Mouse (Mus musculus) CH12.LX (cell line): ENCODE measurements around the gene Ppp1r16b. TPM values are rescaled to one million over a fixed set of nuclear protein-coding genes. Genes with fewer than 3 reads are reported as not detected.

Experiments used
- DNase-seq: peaks from one replicate; pipeline ENCODE4 v3.0.0-alpha.2; 2013; ENCODE audit errors: extremely low read depth
- H3K27ac ChIP-seq: 2 replicates; pipeline ENCODE4 v1.5.1; 2012; ENCODE audit warnings: low read depth, mild to moderate bottlenecking, control low read depth, moderate library complexity; ENCODE audit not compliant: insufficient read depth
- H3K27me3 ChIP-seq: replicated peaks from 2 replicates; pipeline ENCODE3; 2012; ENCODE audit warnings: inconsistent platforms
- H3K36me3 ChIP-seq, 2 experiments: replicated peaks in 1 of 2; 2 replicates each; pipeline versions ENCODE3 to v1.6.1; 2012; ENCODE audit warnings: inconsistent platforms in 1 of 2, low read length in 1 of 2, mild to moderate bottlenecking in 1 of 2, mixed read lengths in 1 of 2, moderate library complexity in 1 of 2; ENCODE audit not compliant: control insufficient read depth in 1 of 2, insufficient read depth in 1 of 2
- H3K4me1 ChIP-seq, 2 experiments: 2 replicates each; pipeline ENCODE4 v1.6.1; 2012; ENCODE audit warnings: inconsistent platforms in 1 of 2, moderate library complexity in 1 of 2; ENCODE audit not compliant: insufficient read depth in 2 of 2, control insufficient read depth in 1 of 2
- H3K4me2 ChIP-seq: 2 replicates; pipeline ENCODE4 v1.6.1; 2012; ENCODE audit warnings: low read depth, mild to moderate bottlenecking, control low read depth; ENCODE audit not compliant: poor library complexity, insufficient read depth, severe bottlenecking
- H3K4me3 ChIP-seq, 3 experiments: fragments of 150-350 bp in 1 of 3; sonication (generic) in 1 of 3; replicated peaks in 1 of 3; 2 replicates each; pipeline versions ENCODE3 to v1.5.1; 2011 to 2012; ENCODE audit warnings: low read depth in 2 of 3, low read length in 2 of 3, mild to moderate bottlenecking in 2 of 3, moderate library complexity in 2 of 3, control low read depth in 1 of 3, improper control_type of control experiment in 1 of 3, inconsistent platforms in 1 of 3, mixed read lengths in 1 of 3; ENCODE audit not compliant: poor library complexity in 1 of 3
- H3K79me2 ChIP-seq: replicated peaks from 2 replicates; pipeline ENCODE4 v1.6.1; 2012; ENCODE audit warnings: mild to moderate bottlenecking, moderate library complexity; ENCODE audit not compliant: control insufficient read depth, poor library complexity, insufficient read depth, severe bottlenecking; ENCODE audit errors: extremely low read depth
- H3K9ac ChIP-seq: 2 replicates; pipeline ENCODE4 v1.6.1; 2012; ENCODE audit warnings: low read depth, mild to moderate bottlenecking, control low read depth, moderate library complexity; ENCODE audit not compliant: insufficient read depth
- H3K9me3 ChIP-seq: replicated peaks from 2 replicates; pipeline ENCODE3; 2012; ENCODE audit warnings: low read length, inconsistent platforms, mixed read lengths
- BHLHE40 ChIP-seq: IDR thresholded peaks from 2 replicates; pipeline ENCODE4 v1.6.1; 2011; ENCODE audit warnings: mild to moderate bottlenecking, low read depth, low read length, improper control_type of control experiment
- CHD1 ChIP-seq: IDR thresholded peaks from 2 replicates; pipeline ENCODE4 v1.6.1; 2012; ENCODE audit warnings: low read depth, low read length, improper control_type of control experiment, inconsistent platforms
- CHD2 ChIP-seq: IDR thresholded peaks from 2 replicates; pipeline ENCODE4 v1.6.1; 2011; ENCODE audit warnings: low read length, improper control_type of control experiment
- CTCF ChIP-seq, 2 experiments: IDR thresholded peaks in 1 of 2; conservative IDR thresholded peaks in 1 of 2; 2 replicates each; pipeline ENCODE4 v1.5.1; 2011 to 2012; ENCODE audit warnings: low read depth in 2 of 2, low read length in 2 of 2, improper control_type of control experiment in 1 of 2, inconsistent platforms in 1 of 2, mild to moderate bottlenecking in 1 of 2, moderate library complexity in 1 of 2
- ELF1 ChIP-seq: IDR thresholded peaks from 2 replicates; pipeline ENCODE4 v1.6.1; 2014; ENCODE audit warnings: low read depth, mild to moderate bottlenecking, inconsistent platforms, low read length, improper control_type of control experiment
- EP300 ChIP-seq: IDR thresholded peaks from 2 replicates; pipeline ENCODE4 v1.6.1; 2011; ENCODE audit warnings: low read length, improper control_type of control experiment
- ETS1 ChIP-seq: conservative IDR thresholded peaks from 2 replicates; pipeline ENCODE4 v1.6.1; 2012; ENCODE audit warnings: low read depth, mild to moderate bottlenecking, inconsistent platforms, low read length, improper control_type of control experiment, moderate library complexity
- GABPA ChIP-seq: IDR thresholded peaks from 2 replicates; pipeline ENCODE4 v1.6.1; 2012; ENCODE audit warnings: low read depth, low read length, improper control_type of control experiment, inconsistent platforms; ENCODE audit not compliant: insufficient replicate concordance
- IRF4 ChIP-seq: IDR thresholded peaks from 2 replicates; pipeline ENCODE4 v1.6.1; 2014; ENCODE audit warnings: low read depth, mild to moderate bottlenecking, inconsistent platforms, low read length, improper control_type of control experiment
- JUN ChIP-seq: IDR thresholded peaks from 2 replicates; pipeline ENCODE4 v1.6.1; 2011; ENCODE audit warnings: low read depth, mild to moderate bottlenecking, low read length, improper control_type of control experiment, moderate library complexity; ENCODE audit not compliant: insufficient read depth
- JUND ChIP-seq: conservative IDR thresholded peaks from 2 replicates; pipeline ENCODE4 v1.6.1; 2011; ENCODE audit warnings: low read depth, low read length, improper control_type of control experiment
- KAT2A ChIP-seq: IDR thresholded peaks from 2 replicates; pipeline ENCODE4 v1.6.1; 2012; ENCODE audit warnings: low read length, improper control_type of control experiment, inconsistent platforms; ENCODE audit not compliant: insufficient replicate concordance
- MAFK ChIP-seq: IDR thresholded peaks from 2 replicates; pipeline ENCODE4 v1.6.1; 2011; ENCODE audit warnings: low read length, improper control_type of control experiment; ENCODE audit not compliant: insufficient replicate concordance
- MAX ChIP-seq: IDR thresholded peaks from 2 replicates; pipeline ENCODE4 v1.6.1; 2011; ENCODE audit warnings: low read length, improper control_type of control experiment
- MAZ ChIP-seq: IDR thresholded peaks from 2 replicates; pipeline ENCODE4 v1.6.1; 2012; ENCODE audit warnings: low read depth, mild to moderate bottlenecking, inconsistent platforms, low read length, improper control_type of control experiment, moderate library complexity
- MEF2A ChIP-seq: IDR thresholded peaks from 2 replicates; pipeline ENCODE4 v1.6.1; 2014; ENCODE audit warnings: low read depth, mild to moderate bottlenecking, inconsistent platforms, low read length, improper control_type of control experiment, borderline replicate concordance
- MXI1 ChIP-seq: IDR thresholded peaks from 2 replicates; pipeline ENCODE4 v1.6.1; 2011; ENCODE audit warnings: mild to moderate bottlenecking, low read depth, low read length, improper control_type of control experiment
- MYC ChIP-seq: IDR thresholded peaks from 2 replicates; pipeline ENCODE4 v1.6.1; 2011; ENCODE audit warnings: low read depth, mild to moderate bottlenecking, improper control_type of control experiment, low read length
- NELFE ChIP-seq: IDR thresholded peaks from 2 replicates; pipeline ENCODE4 v1.6.1; 2011; ENCODE audit warnings: low read depth, low read length, improper control_type of control experiment
- NRF1 ChIP-seq: IDR thresholded peaks from 2 replicates; pipeline ENCODE4 v1.6.1; 2014; ENCODE audit warnings: low read depth, mild to moderate bottlenecking, inconsistent platforms, low read length, improper control_type of control experiment, moderate library complexity
- PAX5 ChIP-seq: IDR thresholded peaks from 2 replicates; pipeline ENCODE4 v1.6.1; 2012; ENCODE audit warnings: low read length, inconsistent platforms, mixed read lengths
- POLR2A ChIP-seq: IDR thresholded peaks from 2 replicates; pipeline ENCODE4 v1.6.1; 2011; ENCODE audit warnings: low read depth, mild to moderate bottlenecking, improper control_type of control experiment, low read length
- POLR2AphosphoS2 ChIP-seq: IDR thresholded peaks from 2 replicates; pipeline ENCODE4 v1.6.1; 2011; ENCODE audit warnings: low read depth, low read length, improper control_type of control experiment
- RAD21 ChIP-seq: IDR thresholded peaks from 2 replicates; pipeline ENCODE4 v1.6.1; 2011; ENCODE audit warnings: low read depth, mild to moderate bottlenecking, low read length, improper control_type of control experiment, moderate library complexity
- RCOR1 ChIP-seq: conservative IDR thresholded peaks from 2 replicates; pipeline ENCODE4 v1.6.1; 2012; ENCODE audit warnings: low read depth, mild to moderate bottlenecking, inconsistent platforms, low read length, improper control_type of control experiment
- SIN3A ChIP-seq: IDR thresholded peaks from 2 replicates; pipeline ENCODE4 v1.6.1; 2012; ENCODE audit warnings: low read length, improper control_type of control experiment, inconsistent platforms
- SMC3 ChIP-seq: IDR thresholded peaks from 2 replicates; pipeline ENCODE4 v1.6.1; 2011; ENCODE audit warnings: low read depth, low read length, improper control_type of control experiment
- TCF12 ChIP-seq: IDR thresholded peaks from 2 replicates; pipeline ENCODE4 v1.6.1; 2014; ENCODE audit warnings: low read depth, mild to moderate bottlenecking, inconsistent platforms, low read length, improper control_type of control experiment
- UBTF ChIP-seq: IDR thresholded peaks from 2 replicates; pipeline ENCODE4 v1.6.1; 2012; ENCODE audit warnings: low read depth, mild to moderate bottlenecking, inconsistent platforms, low read length, improper control_type of control experiment, moderate library complexity
- USF1 ChIP-seq: IDR thresholded peaks from 2 replicates; pipeline ENCODE4 v1.6.1; 2014; ENCODE audit warnings: low read depth, mild to moderate bottlenecking, inconsistent platforms, low read length, improper control_type of control experiment
- USF2 ChIP-seq: conservative IDR thresholded peaks from 2 replicates; pipeline ENCODE4 v1.6.1; 2011; ENCODE audit warnings: low read depth, low read length, improper control_type of control experiment
- ZC3H11A ChIP-seq: IDR thresholded peaks from 2 replicates; pipeline ENCODE4 v1.6.1; 2012; ENCODE audit warnings: low read depth, mild to moderate bottlenecking, inconsistent platforms, low read length, improper control_type of control experiment
- ZMIZ1 ChIP-seq: IDR thresholded peaks from 2 replicates; pipeline ENCODE4 v1.6.1; 2012; ENCODE audit warnings: low read depth, mild to moderate bottlenecking, inconsistent platforms, low read length, improper control_type of control experiment
- ZNF384 ChIP-seq: IDR thresholded peaks from 2 replicates; pipeline ENCODE4 v1.6.1; 2012; ENCODE audit warnings: low read depth, low read length, improper control_type of control experiment, inconsistent platforms
- dilution Hi-C: fragments of 300-500 bp; cut with MboI; formaldehyde crosslinking; loops from 2 replicates; pipeline ENCODE4 v1.14.3; 2020; ENCODE audit warnings: low sequenced_read_pairs; ENCODE audit not compliant: extremely low pct_unique_long_range_greater_than_20kb, extremely low pct_ligation_motif_present
- in situ Hi-C: fragments of 300-500 bp; cut with MboI; formaldehyde crosslinking; loops from 3 replicates; pipeline ENCODE4 v1.14.3; 2019; ENCODE audit warnings: low sequenced_read_pairs, low pct_ligation_motif_present, low pct_unique_long_range_greater_than_20kb, mixed read lengths
- polyA plus RNA-seq: library from polyadenylated mRNA; unstranded; fragments of >175 nt; gene quantifications from 2 replicates; pipeline ENCODE4 v1.2.1, GENCODE M21; 2012; ENCODE audit warnings: low read depth; ENCODE audit not compliant: insufficient read length
- total RNA-seq, 2 experiments: library from RNA; depleted of rRNA; stranded (reverse); fragments of 300-350 nt in 1 of 2; fragments of >200 nt in 1 of 2; gene quantifications; 2 replicates each; pipeline ENCODE4 v1.2.3; 2012 to 2014

Ppp1r16b gene
- total and polyA plus RNA-seq, 3 experiments = 37.7 to 55.7 (median 52.0) TPM

DNA sequence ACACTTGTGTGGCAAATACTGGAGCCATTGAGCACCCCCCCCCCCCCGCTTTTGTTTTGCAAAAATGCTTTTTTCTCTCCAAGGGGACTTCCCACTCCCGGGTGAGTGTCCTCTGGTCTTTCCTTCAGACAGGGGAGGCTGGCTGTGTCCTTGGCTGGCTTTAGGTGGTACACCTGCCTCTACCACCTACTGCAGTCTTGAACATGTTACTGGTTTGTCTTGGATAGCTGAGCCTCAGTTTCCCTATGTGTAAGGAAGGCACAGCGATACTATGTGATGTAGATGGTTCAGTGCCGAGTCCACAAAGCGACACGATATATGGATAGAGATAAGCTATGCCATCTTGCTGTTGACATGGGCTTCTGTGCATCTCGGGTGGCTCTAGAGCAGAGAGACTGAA is 9.6 kb downstream of the Ppp1r16b start:
- Histone ChIP-seq H3K27me3 (no peaks in the 10 kb centered on the region), H3K27ac (peak overlapping the region; percentile 96)
- dilution Hi-C loops = no loop called here

DNA sequence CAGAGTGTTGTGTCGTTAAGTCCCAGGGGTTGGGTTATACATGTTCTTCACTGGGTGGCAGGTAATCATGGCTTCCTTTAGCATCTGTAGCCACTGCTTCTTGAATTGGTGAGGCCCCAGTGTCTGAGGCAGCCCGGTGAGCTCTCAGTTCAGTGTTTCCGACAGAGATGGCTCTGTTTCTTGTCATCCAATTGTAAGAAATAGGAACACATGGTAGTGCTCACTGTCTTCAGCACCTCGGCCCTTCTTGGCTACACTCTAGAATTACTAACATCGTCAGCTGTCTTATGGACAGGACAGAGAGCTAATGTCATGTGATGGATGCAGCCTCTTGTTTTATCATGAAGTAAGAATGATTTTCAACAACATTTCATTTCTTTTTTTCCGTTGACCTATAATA is 10.0 kb downstream of the Ppp1r16b start:
- in situ Hi-C loops (no loop called here), dilution Hi-C loops (no loop called here)
- H3K9me3 ChIP-seq = peaks cover 8% of the 10 kb centered on the region
- H3K4me1 ChIP-seq = peaks cover 44 to 90% of the 10 kb centered on the region in 2 experiments
- peak overlapping the region; percentile 12 to 42 (median 31) for H3K4me3 ChIP-seq
- H3K9ac ChIP-seq = peak overlapping the region; percentile 55; the same call in 1 of the 2 replicates
- H3K79me2 ChIP-seq = peaks cover 98% of the 10 kb centered on the region
- peak overlapping the region; percentile 96 for H3K4me2 ChIP-seq
- H3K27ac ChIP-seq = peak overlapping the region; percentile 96
- H3K27me3 ChIP-seq = no peaks in the 10 kb centered on the region
- TF ChIP-seq SIN3A (peak; percentile 87), POLR2A (no peak), MEF2A (no peak), TCF12 (0 out of 2 replicates have a peak, but pooled peaks have one; percentile 26), MXI1 (peak; percentile 78; the same call in 1 of the 2 replicates), NRF1 (0 out of 2 replicates have a peak, but pooled peaks have one; percentile 16), ETS1 (0 out of 2 replicates have a peak, but pooled peaks have one; percentile 10), CHD2 (no peak), MAFK (no peak), MYC (peak; percentile 69; the same call in 1 of the 2 replicates), MAX (peak; percentile 57; the same call in 1 of the 2 replicates), EP300 (0 out of 2 replicates have a peak, but pooled peaks have one; percentile 15), CHD1 (peak; percentile 35; the same call in 1 of the 2 replicates), BHLHE40 (peak; percentile 32; the same call in 1 of the 2 replicates), PAX5 (no peak), JUND (no peak)
- peaks cover 11 to 75% of the 10 kb centered on the region in 2 experiments for H3K36me3 ChIP-seq
- no peak for DNase-seq

More for the DNA sequence above, 9.6 kb downstream of the Ppp1r16b start:
- H3K9me3 ChIP-seq = peaks cover 8% of the 10 kb centered on the region
- peaks cover 40 to 89% of the 10 kb centered on the region in 2 experiments for H3K4me1 ChIP-seq
- peak overlapping the region; percentile 12 to 42 (median 31) for H3K4me3 ChIP-seq
- H3K9ac ChIP-seq = peak overlapping the region; percentile 34; the same call in 1 of the 2 replicates
- in situ Hi-C loops = no loop called here
- DNase-seq = no peak
- peak overlapping the region; percentile 96 for H3K4me2 ChIP-seq
- peaks cover 98% of the 10 kb centered on the region for H3K79me2 ChIP-seq
- peaks cover 11 to 75% of the 10 kb centered on the region in 2 experiments for H3K36me3 ChIP-seq
- TF ChIP-seq MAZ (no peak; the same call in 1 of the 2 replicates), EP300 (peak; percentile 2; the same call in 1 of the 2 replicates), ZNF384 (peak; percentile 64; the same call in 1 of the 2 replicates), JUN (no peak), PAX5 (no peak), IRF4 (0 out of 2 replicates have a peak, but pooled peaks have one; percentile 32), MAX (no peak), POLR2A (0 out of 2 replicates have a peak, but pooled peaks have one; percentile 15), ETS1 (peak; percentile 28; the same call in 1 of the 2 replicates), ZC3H11A (no peak), BHLHE40 (no peak), KAT2A (no peak), USF1 (no peak), NELFE (no peak), CHD2 (no peak), ZMIZ1 (no peak), NRF1 (no peak), MAFK (no peak), MEF2A (no peak; the same call in 1 of the 2 replicates), MXI1 (0 out of 2 replicates have a peak, but pooled peaks have one; percentile 43), CTCF (conservative IDR thresholded peaks at IDR 0.05 in 1 of 2, IDR thresholded peaks at IDR 0.05 in 1 of 2; ENCODE audit: low read depth in 2 of 2, low read length in 2 of 2) (no peak), SIN3A (peak; percentile 22; the same call in 1 of the 2 replicates), RCOR1 (no peak), UBTF (no peak), GABPA (no peak), JUND (no peak), ELF1 (no peak), TCF12 (no peak; the same call in 1 of the 2 replicates), SMC3 (no peak), USF2 (no peak), RAD21 (no peak), POLR2AphosphoS2 (no peak), CHD1 (peak; percentile 94; the same call in 1 of the 2 replicates)
